Mouse (Mus musculus): Measurements from ENCODE around the gene Olfr61.

- TF ChIP-seq CTCF (IDR thresholded peaks at IDR 0.05), result no peak
- TF ChIP-seq EP300 (IDR thresholded peaks at IDR 0.05), result no peak
These were observed 30.9 kb downstream of the Olfr61 start, which contains the start of gene Olfr539 for GRCm38 (mm10) chr7:140659630-140660029.
